Mouse (Mus musculus) frontal cortex, postnatal 36 days (tissue): Measurements from ENCODE around the gene Ift74.

Source experiments
- DNase-seq, 2 experiments: peaks; one replicate each; pipeline ENCODE4 v3.0.0; 2022; ENCODE audit warnings: low spot score in 2 of 2

Gene Ift74

GRCm38 (mm10) chr4:94692175-94692574 is 77.9 kb downstream of the Ift74 start:
- no peak for DNase-seq

GRCm38 (mm10) chr4:94696368-94696767 is 82.1 kb downstream of the Ift74 start:
- DNase-seq: no peak

GRCm38 (mm10) chr4:94711002-94711401 is 96.7 kb downstream of the Ift74 start:
- no peak for DNase-seq

- no peak for DNase-seq
Measured at GRCm38 (mm10) chr4:94711426-94711825, 97.1 kb downstream of the Ift74 start.

GRCm38 (mm10) chr4:94713741-94714140 is 99.5 kb downstream of the Ift74 start:
- no peak for DNase-seq

- no peak for DNase-seq
Measured at GRCm38 (mm10) chr4:94715166-94715565, 100.9 kb downstream of the Ift74 start.

- no peak for DNase-seq
Measured at GRCm38 (mm10) chr4:94725799-94726198, 111.5 kb downstream of the Ift74 start.

GRCm38 (mm10) chr4:94732721-94733120 is 118.4 kb downstream of the Ift74 start:
- no peak for DNase-seq

- no peak for DNase-seq
Measured at GRCm38 (mm10) chr4:94737326-94738295, 123.3 kb downstream of the Ift74 start.

GRCm38 (mm10) chr4:94738838-94739731 is 124.8 kb downstream of the Ift74 start, which contains the start of gene Tek:
Tek (plus strand) TSS chr4:94739289.
- no peak for DNase-seq

- no peak for DNase-seq
Measured at GRCm38 (mm10) chr4:94741824-94742223, 127.5 kb downstream of the Ift74 start.
